Mouse (Mus musculus): ENCODE results near the gene Map1s.

The Map1s gene

DNA sequence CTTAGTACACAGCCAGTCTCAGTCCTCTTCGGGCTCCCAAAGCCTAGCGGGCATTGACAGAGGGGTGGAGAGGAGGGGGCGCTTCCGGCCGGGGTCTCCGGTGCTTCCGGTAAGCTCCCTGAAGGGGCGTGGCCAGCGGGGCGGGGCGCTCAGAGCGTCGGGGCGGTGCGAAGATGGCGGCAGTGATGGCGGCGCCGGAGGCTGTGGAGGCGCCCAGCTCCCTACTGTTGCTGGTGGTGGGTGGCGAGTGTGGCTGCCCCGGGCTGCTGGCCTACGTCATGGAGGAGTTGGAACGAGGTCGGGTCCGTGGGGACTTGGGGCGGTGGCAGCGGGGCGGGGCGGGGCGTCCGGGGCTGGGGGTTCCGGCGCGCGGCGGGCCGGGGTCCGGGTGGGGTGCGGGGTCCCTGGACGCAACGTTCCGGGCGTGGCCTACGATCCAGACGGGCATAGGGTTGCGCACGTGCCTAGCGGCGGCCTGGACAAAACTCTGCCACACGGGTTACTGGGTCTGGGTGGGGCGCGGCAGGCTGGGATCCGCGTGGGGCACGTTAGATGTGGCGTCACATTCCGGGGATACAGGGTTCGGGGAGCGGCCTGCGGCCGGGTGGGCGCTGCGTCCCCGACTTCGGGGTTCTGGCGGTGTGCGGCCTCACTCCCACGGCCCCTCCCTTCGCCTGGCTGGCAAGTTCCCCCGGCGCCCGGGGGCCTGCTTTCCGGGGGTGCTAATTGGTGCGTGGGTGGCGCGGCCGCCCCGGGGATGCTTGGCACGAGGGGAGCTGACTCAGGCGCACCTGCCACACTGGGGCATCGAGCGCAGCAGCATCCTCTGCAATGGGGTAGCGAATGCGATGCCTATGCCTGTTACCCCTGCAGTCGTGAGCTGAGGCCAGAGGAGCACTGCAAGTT is at the start of gene Map1s:
Map1s (plus strand) TSS at position 102 of the 906 bp plus-strand sequence.
- peak; percentile 88 for DNase-seq

DNA sequence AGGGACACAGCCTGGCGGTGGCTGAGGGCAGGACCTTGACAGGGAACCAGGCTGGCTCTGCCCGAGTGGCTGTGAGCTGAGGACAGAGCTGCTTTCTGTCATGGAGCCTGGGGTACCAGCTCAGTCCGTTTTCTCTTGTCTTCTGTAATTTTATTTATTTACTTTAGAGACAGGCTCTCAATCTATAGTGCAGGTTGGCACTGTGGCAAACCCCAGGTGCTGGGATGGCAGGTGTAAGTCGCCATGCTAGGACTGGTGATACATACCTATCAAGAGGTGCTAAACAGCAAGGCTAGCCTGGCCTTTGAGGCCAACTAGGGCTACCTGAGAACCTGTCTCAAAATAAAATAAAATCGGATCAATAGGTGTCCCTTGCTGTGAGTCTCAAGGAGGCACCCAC is 49.7 kb upstream of the Map1s start:
- DNase-seq, result no peak

DNA sequence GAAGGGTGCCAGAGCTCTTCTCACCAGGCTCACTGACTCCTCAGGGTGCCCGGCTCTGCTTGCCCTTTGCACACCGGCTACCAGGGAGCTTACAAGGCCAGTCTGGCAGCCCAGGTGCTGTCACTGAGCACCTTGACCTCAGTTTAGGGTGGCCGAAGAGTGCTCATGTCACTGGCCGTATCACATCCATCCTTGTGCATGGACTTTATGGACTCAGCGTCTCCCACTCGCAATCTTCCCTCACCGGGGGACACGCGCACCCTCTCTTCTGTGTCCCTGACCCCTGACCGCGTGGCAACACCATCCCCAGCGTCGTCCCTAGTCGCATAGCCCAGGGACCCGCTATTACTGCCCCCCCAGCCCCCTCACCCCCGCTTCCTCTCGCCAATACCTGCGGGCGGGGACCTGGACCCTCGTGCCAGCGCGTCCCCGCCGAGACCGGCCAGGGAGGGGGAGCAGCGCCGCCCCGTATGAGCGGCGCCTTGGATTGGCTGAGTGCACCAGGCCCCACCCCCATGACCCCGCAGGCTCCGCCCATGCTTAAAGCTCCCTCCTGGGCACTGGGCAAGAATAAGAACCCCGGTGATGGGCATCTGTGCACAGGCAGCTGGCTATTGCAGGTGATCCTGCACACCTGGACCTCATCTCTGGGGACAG is 49.1 kb upstream of the Map1s start:
- peak; percentile 85 for DNase-seq

DNA sequence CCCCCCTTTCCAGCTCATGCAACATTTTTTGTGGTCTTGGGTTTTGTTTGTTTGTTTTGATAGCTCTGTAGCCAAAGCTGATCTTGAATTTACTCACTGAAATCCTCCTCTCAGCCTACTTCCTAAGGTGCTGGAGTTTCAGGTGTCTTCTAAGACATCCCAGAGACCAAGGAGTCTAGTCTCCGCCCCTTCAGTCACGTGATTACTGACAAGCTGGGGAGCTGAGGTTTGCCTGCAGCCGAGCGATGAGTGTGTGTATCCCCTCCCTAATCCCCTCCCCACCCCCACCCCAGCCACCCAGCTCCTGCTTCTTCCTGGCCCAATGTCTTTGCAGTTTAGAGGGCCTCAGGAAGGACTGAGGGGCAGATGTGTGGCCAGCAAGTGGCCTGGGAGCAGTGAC is 48.2 kb upstream of the Map1s start:
- no peak for DNase-seq

DNA sequence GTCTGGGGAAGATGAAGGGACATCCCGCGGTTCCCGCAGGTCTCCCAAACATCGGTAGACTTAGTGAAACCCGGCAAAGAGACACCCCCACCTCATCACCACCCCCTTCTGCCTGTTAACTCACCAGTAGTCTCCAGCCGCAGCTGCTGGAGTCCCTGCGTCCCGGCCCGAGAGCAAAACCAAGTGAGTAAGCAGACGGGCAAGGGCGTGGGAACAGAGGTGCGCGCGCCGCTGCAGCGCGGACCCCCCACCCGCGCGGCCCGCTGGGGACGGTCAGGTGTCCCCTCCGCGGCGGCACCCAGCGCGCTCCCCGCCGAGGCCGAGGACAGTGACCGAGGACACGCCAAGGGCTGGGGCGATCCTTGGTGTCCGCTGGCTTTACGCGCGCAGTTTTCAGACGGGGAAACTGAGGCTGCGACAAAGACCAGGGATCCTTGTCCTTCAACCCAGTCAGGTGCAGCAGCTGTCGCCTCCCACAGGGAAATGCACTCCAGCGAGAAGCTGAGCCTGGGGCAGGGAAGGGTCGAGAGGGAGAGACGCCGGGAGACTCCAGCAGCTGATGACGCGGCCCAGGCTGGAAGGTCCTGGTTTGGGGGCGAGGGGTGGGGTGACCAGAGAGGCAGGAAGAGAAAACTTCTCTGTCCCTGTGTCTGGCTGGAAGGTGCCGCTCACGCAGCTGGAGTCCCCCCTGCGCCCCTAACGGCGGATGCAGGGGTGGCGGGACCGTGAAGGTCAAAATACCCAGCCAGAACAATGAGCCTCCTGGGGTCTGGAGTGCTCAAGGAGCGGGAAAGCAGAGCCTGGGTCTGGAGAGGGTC is 42.7 kb upstream of the Map1s start, which contains the start of gene Kcnn1:
Kcnn1 (minus strand) TSS at position 435 of the 818 bp plus-strand sequence.
- no peak for DNase-seq

DNA sequence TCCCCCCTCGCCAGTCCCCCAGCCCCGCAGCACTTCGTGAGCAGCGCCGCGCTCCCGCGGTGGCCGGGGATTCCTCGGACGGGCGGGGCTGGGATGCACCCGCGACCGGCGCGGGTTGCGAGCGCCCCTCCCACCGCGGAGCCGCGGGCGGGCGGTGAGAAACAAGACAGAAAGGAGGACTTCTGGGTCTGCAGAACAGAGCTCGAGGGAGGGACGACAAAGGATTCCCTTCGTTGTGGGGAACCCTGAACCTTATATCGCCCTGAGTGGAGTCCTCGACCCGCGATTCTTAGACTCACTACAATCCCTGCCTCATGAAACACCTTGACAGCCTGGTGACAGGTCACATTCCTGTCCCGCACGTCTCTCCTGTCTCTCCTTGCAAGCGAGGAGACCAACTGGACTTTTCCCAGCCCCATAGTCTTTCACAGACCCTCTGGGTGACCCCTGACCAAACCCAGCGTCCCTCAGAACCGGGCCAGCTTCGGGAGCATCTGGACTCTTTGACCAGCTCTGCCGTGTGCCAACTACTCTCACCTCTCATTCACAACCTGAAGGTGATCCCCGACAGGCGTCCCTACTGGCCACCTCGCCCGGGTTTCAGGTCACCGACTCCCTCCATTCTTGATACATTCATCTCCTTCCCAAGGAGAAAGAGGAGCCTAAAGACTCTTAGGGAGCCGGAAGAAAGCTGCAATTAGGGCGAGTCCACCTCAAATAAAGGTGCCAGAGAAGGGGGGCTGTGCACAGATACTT is 41.6 kb upstream of the Map1s start:
- DNase-seq, result no peak

DNA sequence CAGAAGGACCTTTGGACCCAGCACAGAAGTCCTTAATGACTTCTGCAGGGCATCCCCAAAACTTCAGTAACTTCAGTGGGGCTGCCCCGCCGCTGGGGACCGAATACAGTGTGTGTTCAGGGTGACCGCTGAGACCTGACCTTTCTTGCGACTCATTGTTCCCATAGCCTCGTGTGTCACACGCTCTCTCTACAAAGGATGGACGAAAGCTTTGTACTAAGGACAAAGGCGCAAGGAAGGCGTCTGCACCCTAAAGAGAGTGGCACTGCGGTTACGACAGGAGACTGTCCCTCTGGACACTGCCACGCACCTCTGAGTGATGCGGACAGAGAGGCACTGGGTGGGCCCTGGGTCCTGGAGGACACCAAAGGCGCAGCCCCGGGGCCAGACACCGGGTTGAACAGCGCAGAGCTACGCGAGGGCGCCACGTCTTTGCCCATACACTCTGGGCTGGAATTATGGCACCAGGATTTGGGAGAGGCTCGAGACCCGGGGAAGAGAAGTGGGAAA is 41.0 kb upstream of the Map1s start:
- peak; percentile 40 for DNase-seq

DNA sequence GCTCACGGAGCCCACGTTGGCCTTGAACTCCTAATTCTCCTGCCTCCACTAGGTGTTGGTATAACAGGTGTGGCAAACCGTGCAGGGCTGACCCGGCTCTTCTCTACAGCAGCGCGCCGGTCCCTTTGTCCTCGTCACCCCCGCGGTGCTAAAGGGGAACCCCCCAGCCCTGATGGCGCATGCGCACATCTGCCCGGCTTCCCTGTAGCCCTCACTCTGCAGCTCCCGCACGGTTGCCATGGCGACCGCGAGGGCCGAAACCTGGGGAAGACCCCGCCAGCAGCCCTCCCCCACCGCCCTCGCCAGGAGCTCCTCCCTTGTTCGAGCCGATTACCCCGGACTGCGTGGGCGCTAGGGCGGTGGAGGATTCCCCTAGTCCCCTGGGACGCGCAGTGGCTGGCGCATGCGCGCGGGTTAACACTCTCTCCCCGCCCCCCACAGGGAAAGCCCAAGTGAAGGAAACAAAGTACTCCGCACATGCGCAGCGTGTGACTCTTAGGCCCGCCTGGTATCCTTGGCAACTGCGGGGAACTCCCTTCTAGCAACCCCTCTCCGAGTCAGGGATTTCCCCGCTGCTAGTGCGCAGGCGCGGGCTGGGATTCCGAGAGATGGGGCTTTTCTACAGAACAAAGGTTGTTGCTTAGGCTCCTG is 40.3 kb upstream of the Map1s start:
- peak; percentile 100 for DNase-seq

DNA sequence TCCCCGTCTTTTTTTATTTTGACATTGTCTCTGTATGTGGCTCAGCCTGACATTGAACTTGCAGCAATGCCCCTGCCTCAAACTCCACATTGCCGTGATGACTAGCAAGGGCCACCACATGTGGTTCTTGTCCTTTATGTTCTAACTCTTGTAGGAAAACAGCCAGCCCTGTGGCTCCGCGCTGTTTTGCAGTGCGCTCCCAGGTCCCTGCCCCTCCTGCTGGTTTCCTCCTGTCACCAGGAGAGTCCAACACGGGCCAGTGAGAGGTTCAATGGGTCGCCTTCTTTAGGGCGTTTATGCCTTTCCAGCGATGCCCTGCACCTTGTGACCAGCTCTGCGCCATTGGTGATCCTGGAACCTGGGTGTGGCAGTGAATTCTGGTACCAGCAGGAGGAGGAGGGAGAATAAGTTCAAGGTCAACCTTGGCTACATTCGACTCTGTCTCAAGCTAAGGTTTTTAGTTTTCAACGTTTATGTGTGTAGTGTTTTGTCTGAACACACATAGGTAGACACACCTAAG is 39.7 kb upstream of the Map1s start:
- DNase-seq, result no peak

DNA sequence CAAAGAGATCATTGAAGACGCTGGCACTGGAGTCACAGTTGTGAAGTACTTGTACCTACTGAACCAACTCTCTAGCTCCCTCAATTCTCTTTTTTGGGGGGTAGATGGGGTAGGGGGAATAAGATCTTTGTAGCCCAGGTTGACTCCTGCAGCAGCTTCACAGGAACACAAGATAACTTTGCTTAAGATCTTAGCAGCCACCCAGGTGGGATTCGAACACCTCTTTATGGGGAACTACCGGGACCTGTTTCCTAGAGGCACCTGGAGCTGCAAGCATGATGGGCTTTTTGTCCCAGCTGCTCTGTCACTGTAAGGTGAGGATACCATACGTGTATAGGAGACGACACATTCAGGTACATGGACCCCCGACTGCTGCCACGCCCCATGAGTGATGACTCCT is 39.2 kb upstream of the Map1s start:
- no peak for DNase-seq

DNA sequence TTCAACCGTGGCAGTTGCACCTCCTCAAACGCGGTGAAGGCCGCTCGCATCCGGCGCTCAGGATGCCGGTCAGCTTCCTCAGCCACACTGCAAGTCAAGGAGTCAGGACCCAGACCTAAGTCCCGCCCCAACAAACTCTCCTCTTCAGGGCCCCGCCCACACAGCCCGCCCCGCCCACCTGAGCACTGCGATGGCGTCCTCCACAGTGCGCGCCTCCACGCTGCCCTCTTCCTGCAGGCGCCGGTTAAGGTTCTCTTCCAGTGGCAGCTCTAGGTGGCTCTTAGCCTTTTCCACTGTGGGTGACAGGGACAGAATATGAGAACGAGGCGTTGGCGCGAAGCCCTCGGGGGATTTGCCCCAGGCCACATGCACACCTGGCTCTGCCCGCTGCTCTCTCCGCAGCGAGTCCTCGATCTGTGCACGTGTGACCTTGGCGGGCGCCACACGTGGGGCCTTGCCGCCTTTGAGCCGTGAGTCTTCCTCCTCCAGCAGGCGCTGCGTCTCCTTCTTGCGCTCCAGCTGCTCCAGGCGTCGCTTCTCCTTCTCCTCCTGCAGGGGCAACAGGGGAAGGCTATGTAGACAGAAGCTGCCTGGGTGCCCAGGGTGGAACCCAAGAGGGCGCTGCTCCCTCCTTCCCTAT is 37.1 kb upstream of the Map1s start:
- DNase-seq, result peak; percentile 85

DNA sequence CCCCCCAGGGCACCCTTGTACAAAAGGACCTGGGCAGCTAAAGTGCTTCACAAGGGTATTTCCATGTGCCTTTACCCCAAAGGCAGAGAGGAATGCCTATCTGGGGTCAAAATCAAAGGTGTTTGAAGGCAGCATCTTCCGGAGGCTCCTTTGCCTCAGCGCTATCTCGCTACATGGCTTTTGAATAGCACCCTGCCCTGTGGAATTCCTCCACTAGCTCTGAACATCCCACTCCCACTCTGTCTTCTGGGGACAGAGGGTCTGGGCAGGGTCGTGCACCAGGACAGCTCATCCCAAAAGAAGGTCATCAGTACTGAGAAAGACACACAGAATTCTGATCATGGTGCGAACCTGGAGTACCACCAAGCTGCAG is 36.5 kb upstream of the Map1s start:
- no peak for DNase-seq

DNA sequence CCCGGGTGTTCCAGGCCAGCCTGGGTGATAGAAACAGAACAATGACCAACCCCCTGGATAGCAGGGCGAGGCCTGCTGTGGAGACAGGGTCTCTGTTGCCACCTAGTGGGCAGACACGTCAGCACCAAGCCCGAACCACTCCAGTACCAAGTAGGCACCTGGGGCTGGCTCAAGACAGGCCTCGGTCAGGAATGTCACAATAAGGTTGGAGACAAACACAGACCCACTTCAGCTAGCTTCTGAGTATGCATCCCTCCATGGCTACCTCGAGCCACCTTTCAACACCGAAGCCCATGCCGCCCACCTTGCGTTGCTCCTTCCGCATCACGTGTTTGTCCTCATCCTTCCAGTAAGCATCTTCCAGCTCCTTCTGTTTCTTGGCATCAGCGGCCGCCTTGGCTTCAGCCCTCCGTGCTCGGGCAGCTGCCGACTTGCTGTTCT is 36.1 kb upstream of the Map1s start:
- DNase-seq, result peak; percentile 89

DNA sequence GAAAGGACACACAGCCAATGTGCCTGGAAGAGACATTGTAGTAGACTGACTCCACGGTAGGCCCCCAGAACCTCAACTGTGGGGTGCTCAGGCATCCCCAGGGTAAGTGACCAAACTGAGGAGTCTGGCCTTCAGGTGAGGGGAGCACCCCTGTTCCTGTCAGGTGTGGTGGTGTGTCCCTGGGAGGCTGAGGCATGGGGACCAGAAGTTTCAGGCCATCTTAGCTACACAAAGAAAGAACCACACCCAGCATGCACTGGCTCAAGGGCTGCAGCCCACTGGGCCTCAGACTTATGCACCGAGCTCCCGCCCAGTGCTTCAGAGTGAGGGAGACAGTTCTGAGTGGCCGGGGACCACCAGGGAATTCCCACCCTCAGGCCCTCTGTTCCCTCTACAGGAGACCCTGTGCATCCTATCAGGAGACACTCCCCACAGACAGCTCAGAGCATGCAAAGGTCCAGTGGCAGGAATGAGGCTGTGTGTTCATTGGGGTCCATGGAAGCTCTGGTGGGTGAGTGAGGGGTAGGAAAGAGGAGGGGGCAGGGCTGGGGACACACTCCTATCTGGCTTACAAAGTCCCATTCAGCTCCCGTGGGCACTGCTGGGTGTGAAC is 34.4 kb upstream of the Map1s start:
- no peak for DNase-seq

DNA sequence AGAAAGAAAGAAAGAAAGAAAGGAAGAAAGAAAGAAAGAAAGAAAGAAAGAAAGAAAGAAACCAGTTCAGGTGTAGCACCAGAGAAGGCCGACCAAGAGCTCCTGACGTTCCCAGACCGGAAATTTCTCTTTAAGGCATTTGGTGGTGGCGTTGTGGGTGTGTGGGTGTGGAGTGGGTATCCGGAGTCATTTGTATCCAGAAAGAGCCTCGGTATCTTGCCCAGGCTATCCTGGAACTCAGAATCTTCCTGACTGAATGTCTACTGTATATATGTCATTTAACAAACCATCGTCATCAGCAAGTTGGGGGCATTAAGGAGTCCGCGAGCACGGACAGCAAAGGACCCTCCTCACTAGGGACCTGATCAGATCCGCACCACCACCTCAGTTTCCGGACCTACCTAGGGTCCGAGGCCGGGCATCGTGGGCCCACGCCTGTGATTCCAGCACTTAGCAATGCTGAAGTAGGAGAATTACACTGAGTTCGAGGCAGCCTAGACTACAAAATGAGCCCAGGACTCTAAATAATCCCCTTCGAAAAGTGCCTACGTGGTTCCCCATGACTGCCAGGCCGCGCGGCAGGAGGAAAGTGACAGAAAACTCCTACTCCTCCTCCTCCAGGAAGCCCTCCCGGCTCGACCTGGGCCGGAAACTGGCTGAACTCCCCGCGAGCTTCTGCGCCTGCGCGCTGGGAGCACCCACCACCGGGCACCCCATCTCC is 32.9 kb upstream of the Map1s start:
- no peak for DNase-seq

DNA sequence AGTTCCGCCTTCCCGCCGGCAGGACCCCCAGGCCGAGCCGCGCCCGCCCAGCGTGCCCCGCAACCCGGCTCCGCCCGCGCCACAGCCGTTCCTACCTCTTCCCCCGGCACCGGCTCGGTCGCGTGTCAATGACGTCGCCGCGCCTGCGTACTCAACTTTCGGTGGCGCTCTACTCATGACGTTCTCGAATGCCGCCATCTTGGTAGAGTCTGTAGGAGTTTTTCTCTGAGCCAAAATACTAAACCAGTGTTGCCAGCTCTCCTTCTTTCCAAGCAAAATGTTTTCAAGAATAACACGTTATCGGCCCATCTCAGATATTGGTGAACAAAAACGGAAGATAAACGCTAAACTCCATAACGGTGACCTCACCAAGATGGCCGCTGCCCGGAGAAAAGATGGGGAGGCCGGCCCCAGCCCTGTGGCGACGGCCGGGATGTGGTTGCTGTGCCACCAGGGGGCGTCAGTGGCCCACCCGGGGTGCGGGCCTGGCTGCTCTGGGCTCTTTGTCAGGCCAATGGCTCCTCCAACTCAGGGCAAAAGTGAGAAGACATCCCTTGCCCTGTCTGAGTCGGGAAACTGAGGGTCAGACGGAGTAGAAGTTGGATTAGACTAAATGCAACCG is 32.3 kb upstream of the Map1s start, which contains the start of gene Ccdc124:
Ccdc124 (minus strand) TSS at position 572 of the 622 bp plus-strand sequence.
- DNase-seq, result peak; percentile 96

DNA sequence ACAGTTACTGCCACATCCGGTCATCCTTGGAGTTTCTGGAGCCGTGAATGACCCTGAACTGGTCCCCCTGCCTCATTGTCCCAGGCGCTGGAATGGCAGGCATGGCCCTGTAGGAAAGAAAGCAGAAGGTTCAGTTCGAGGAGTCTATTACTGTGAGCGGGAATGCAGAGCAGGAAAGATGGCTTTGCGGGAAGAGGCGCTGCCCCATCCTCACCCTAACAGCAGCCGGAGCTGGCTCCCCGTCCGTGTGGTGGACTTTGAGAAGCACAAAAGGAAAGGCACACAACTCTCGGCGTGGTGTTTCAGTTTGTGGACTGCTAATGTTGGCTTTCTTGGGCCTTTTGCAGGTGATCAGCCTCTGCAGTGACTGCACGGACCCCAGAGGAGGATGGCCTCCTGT is 31.3 kb upstream of the Map1s start:
- DNase-seq, result no peak

DNA sequence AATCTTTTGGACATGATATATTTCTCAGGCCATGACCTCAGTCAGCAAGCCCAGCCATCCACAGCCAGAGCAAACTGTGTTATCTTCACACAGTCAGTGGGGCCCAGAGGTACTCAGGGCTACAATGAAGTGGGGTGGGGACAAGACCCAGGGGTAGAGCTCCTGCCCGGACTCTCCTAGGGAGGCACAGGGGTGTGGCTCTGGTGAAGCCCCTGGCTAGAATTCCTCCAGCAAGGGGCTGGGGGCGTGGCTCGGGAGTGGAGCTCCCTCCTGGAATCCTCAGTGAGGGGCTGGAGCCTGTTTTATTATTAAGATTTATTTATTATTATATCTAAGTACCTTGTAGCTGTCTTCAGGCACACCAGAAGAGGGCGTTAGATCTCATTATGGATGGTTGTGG is 29.4 kb upstream of the Map1s start:
- no peak for DNase-seq

DNA sequence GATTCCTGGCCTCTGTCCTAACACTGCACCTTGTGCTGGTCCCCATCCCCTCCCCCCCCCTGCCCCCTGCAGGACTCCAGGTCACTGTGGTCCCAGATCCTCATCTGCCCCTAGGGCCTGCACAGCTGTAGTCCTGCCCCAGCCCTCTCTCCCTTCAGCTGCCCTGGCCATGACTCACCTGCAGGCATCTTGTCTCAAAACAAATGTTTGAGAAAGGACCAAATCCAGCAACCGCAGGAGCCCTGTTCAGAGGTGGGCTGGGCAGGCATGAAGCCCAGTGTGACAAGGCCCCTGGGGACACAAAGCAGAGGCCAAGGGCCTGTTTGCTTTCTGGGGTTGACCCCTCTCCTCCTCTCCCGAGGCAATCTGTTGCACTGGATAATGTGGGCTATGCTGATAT is 27.6 kb upstream of the Map1s start:
- no peak for DNase-seq
